Mouse (Mus musculus): ENCODE results near the gene Zfp821. TPM values are rescaled to one million over a fixed set of nuclear protein-coding genes. Genes with fewer than 3 reads are reported as not detected.

The Zfp821 gene
- total RNA-seq, 2 experiments from 2014 or later = 55.9 to 57.1 TPM

DNA sequence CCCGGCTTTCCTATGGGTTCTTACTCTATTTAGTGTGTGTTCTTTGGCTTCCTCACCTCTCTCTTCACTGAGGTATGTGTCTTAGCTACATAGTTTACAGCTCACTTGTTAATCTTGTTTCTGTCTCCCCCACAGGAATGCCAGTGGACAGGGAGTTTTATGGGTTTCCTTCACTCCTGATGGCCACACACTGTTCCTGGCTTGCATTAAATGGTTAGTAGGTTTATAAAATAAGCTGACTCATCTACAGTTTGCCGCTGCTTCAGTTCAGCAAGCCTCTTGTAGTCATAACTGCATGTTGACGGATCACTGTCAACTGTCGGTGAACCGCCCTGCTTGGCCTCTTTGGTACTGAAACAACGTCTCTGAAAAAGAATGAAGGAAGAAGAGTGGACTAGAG, 58.7 kb downstream of the Zfp821 start:
- intact Hi-C loops (cut with DNase I) = no loop called here
- no peak for DNase-seq (ENCODE audit: low spot score in 2 of 2)

DNA sequence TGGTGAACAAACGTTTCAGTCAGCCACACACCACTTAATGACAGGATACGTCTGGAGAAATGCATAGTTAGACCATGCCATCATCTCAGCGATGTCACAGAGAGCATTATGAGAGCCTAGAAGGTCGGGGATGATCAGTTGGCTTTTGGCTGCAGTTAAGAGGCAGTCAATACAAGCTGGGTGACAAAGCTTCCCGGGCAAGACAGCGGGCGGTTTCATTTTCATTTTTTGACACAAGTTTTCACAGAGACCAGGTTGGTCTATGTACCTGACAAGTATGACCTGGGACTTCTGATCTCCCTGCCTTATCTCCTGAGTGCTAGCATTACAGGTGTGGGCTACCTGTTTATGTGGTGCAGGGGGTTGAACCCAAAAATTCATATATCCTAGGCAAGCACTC, 60.7 kb downstream of the Zfp821 start:
- intact Hi-C loops (cut with DNase I) = no loop called here

DNA sequence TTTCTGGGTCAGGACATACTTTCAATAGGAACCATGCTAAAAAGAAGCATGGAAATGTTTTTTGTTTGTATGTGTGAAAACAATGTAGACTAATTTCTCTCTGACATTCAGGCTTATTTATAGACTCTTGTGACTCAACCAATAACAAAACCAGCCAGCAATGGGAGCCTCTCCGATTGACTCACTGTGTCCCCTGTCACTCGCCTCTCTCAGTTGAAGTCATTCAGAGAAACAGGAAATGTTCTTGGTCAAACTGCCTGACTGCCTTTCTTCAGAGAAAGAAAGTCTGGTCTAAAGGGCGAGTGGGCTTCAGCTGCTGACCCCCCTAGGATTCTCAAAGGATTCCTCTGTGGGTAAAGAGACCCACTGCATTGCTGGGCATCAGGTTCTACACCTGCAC, 67.8 kb downstream of the Zfp821 start:
- intact Hi-C loops (cut with DNase I) = no loop called here

More for the DNA sequence above, 60.7 kb downstream of the Zfp821 start:
- DNase-seq (ENCODE audit: low spot score in 2 of 2) = no peak

More for the DNA sequence above, 67.8 kb downstream of the Zfp821 start:
- no peak for DNase-seq (ENCODE audit: low spot score in 2 of 2)

Other genes starting within 250 kb of the Zfp821 start
- under 1 TPM; 0.22 to 0.32 TPM for gene Pmfbp1, start 211.5 kb upstream of the Zfp821 start, total RNA-seq (2021)
- 10 to 100 TPM; 22.8 to 24.4 TPM for gene Dhx38, start 139.7 kb upstream of the Zfp821 start, total RNA-seq (2021)
- gene Txnl4b, start 139.7 kb upstream of the Zfp821 start, total RNA-seq (2021) = 10 to 100 TPM; 12.2 to 13.3 TPM
- gene Hp, start 126.4 kb upstream of the Zfp821 start, total RNA-seq (2021) = not detected
- 10 to 100 TPM; 20.4 to 20.8 TPM for gene Dhodh, start 96.9 kb upstream of the Zfp821 start, total RNA-seq (2021)
- 1 to 10 TPM in 1 of 2 experiments, under 1 TPM in 1; 0.47 to 1.4 TPM for gene Pkd1l3, start 91.0 kb upstream of the Zfp821 start, total RNA-seq (2021)
- 10 to 100 TPM; 75.4 to 77.3 TPM for gene Ist1, start 12.3 kb upstream of the Zfp821 start, total RNA-seq (2021)
- 10 to 100 TPM; 41.4 to 41.8 TPM for gene Atxn1l, start 32.2 kb downstream of the Zfp821 start, total RNA-seq (2021)
- 10 to 100 TPM; 87.0 to 89.6 TPM for gene Ap1g1, start 73.0 kb downstream of the Zfp821 start, total RNA-seq (2021)
- 10 to 100 TPM; 31.2 to 34.7 TPM for gene Phlpp2, start 163.0 kb downstream of the Zfp821 start, total RNA-seq (2021)

Measured in left cerebral cortex, postnatal 14 days (tissue).